Mouse (Mus musculus) intestine, embryonic 16.5 days (tissue): Measurements from ENCODE around the gene Dguok. TPM values are rescaled to one million over a fixed set of nuclear protein-coding genes. Genes with fewer than 3 reads are reported as not detected.

Experiments used
- ATAC-seq: fragments of 200-750 bp; cut with Nextera tagmentation; 2 replicates; pipeline ENCODE4 v1.8.0; 2017; ENCODE audit warnings: moderate TSS enrichment, moderate library complexity
- H3K27ac ChIP-seq: fragments of 300-500 bp; sonication (generic); 2 replicates; pipeline ENCODE4 v1.5.1; 2014; ENCODE audit warnings: mild to moderate bottlenecking, low read length
- H3K27me3 ChIP-seq: fragments of 300-500 bp; sonication (generic); replicated peaks from 2 replicates; pipeline ENCODE4 v1.6.1; 2014; ENCODE audit warnings: low read length, control low read depth, mixed read lengths; ENCODE audit not compliant: control insufficient read depth, insufficient read depth
- H3K36me3 ChIP-seq: fragments of 300-500 bp; sonication (generic); 2 replicates; pipeline ENCODE4 v1.6.1; 2014; ENCODE audit warnings: low read length, control low read depth; ENCODE audit not compliant: control insufficient read depth, insufficient read depth
- H3K4me1 ChIP-seq: fragments of 300-500 bp; sonication (generic); 2 replicates; pipeline ENCODE4 v1.6.1; 2014; ENCODE audit warnings: low read length, control low read depth, mixed read lengths; ENCODE audit not compliant: control insufficient read depth, insufficient read depth
- H3K4me2 ChIP-seq: fragments of 300-500 bp; sonication (generic); 2 replicates; pipeline ENCODE4 v1.6.1; 2014; ENCODE audit warnings: low read depth, low read length, control low read depth
- H3K4me3 ChIP-seq: fragments of 300-500 bp; sonication (generic); 2 replicates; pipeline ENCODE4 v1.5.1; 2014; ENCODE audit warnings: mild to moderate bottlenecking, low read length
- H3K9ac ChIP-seq: fragments of 300-500 bp; sonication (generic); 2 replicates; pipeline ENCODE4 v1.6.1; 2014; ENCODE audit warnings: low read depth, low read length
- H3K9me3 ChIP-seq: fragments of 300-500 bp; sonication (generic); 2 replicates; pipeline ENCODE4 v1.6.1; 2016; ENCODE audit warnings: low read length, control low read depth; ENCODE audit not compliant: control insufficient read depth
- WGBS: fragments of 180-500 bp; shearing (Covaris S2); extraction: QIAGEN DNeasy Blood & Tissue Kit; methylation state at CpG from one replicate; pipeline ENCODE4 v1.1.7; 2014; 5-methylcytosine and 5-hydroxymethylcytosine counted together
- polyA plus RNA-seq: library from polyadenylated mRNA; unstranded; fragments of >200 nt; fragmentation: Nextera tagmentation; extraction: Ambion mirVana; gene quantifications from 2 replicates; pipeline ENCODE4 v1.2.1, GENCODE M21; 2015

Gene Dguok
- polyA plus RNA-seq, 1 experiment from 2014 or later = 72.4 TPM

DNA sequence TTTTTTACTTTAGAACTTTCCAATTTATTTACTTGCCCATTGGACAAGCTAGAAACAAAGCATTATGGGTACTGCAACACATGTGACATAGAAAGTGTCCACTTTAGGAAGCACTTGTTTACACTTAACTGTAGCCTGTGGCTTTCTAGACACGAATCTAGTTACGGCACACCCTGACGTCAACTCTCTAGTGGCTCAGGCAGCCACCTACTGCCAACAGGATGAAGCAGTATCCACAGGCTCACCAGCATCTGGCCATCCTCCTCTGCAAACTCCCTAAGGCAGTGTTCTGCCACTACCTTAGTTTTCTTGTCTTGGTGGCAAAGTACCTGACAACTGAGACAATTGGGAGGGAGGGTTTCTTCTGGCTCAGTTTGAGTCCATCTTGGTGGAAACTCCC, 3.4 kb downstream of the Dguok start:
- ATAC-seq = no peak
- H3K4me3 ChIP-seq = no peak overlapping the region
- H3K9ac ChIP-seq = no peak overlapping the region
- H3K27ac ChIP-seq = no peak overlapping the region
- 75% methylated on average over 3 of the region's 3 CpGs for WGBS
- H3K27me3 ChIP-seq = no peaks in the 10 kb centered on the region
- no peak overlapping the region for H3K4me2 ChIP-seq
- no peaks in the 10 kb centered on the region; the same call in 1 of the 2 replicates for H3K9me3 ChIP-seq
- no peaks in the 10 kb centered on the region for H3K36me3 ChIP-seq
- peaks cover 6% of the 10 kb centered on the region; the same call in 1 of the 2 replicates for H3K4me1 ChIP-seq

DNA sequence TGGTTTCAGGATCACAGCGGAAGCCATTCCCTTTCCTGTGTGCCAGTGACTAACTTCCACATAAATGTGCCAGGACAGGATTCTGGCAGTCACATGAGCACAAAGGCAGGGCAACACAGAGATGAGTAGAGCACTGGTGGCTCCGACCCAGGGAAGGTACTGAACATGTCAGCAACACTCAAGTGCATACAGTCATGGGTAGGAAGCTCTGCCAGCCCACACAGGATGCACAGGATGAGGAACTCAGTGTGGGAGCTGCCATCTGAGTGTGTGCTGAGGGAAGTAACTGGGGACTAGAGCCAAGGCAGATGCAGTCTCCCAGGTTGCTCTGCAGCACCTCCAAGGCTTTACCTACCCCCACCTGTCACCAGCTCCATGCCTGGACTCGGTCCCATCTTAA, 4.1 kb downstream of the Dguok start:
- H3K9me3 ChIP-seq = no peaks in the 10 kb centered on the region; the same call in 1 of the 2 replicates
- no peaks in the 10 kb centered on the region for H3K36me3 ChIP-seq
- no peak for ATAC-seq
- H3K4me2 ChIP-seq = no peak overlapping the region
- no peak overlapping the region for H3K9ac ChIP-seq
- WGBS = 76% methylated on average over 3 of the region's 3 CpGs
- H3K4me3 ChIP-seq = no peak overlapping the region
- no peak overlapping the region for H3K27ac ChIP-seq
- H3K4me1 ChIP-seq = peaks cover 6% of the 10 kb centered on the region; the same call in 1 of the 2 replicates
- no peaks in the 10 kb centered on the region for H3K27me3 ChIP-seq

DNA sequence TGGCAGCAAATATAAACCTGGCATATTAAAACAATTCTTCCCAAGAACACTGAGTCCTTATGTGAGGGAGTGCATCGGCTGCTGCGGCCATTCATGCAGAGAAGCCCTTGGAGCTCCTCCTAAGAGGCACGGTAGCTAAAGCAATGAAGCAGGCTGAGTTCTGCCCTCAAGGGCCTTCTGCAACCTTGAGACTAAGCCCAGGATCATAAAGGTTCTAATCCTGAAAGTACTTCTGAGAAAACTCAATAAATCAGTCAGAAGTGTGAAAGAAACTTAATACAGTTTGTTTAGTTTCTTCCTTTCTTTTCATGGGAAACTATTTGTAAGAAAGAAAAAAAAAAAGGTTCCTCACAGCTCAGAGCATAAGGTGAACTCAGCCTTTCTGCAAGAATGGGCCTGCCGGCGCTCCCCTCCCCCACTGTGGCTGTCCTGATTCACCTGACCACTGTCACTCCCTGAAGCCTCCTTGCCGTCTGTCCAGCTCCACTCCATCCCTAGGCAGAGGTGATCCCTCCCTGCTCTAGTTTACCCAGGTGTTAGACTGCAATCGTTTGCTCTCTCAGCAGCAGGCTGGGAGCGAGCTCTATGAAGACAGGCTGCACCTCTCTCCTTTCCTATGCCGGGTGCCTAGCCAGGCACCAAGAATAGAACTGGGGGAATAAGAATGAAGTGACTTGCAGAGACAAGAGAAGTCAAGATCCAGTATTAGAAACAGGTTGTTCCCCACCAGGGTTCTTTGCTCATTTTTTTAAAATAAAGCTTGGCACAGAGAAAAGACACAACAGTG, 5.1 kb downstream of the Dguok start:
- no peaks in the 10 kb centered on the region for H3K36me3 ChIP-seq
- H3K27me3 ChIP-seq = no peaks in the 10 kb centered on the region
- H3K4me2 ChIP-seq = no peak overlapping the region
- ATAC-seq = no peak
- no peaks in the 10 kb centered on the region; the same call in 1 of the 2 replicates for H3K9me3 ChIP-seq
- 53% methylated on average over 9 of the region's 9 CpGs for WGBS
- H3K9ac ChIP-seq = no peak overlapping the region
- H3K27ac ChIP-seq = no peak overlapping the region
- no peak overlapping the region for H3K4me3 ChIP-seq
- peaks cover 6% of the 10 kb centered on the region; the same call in 1 of the 2 replicates for H3K4me1 ChIP-seq

DNA sequence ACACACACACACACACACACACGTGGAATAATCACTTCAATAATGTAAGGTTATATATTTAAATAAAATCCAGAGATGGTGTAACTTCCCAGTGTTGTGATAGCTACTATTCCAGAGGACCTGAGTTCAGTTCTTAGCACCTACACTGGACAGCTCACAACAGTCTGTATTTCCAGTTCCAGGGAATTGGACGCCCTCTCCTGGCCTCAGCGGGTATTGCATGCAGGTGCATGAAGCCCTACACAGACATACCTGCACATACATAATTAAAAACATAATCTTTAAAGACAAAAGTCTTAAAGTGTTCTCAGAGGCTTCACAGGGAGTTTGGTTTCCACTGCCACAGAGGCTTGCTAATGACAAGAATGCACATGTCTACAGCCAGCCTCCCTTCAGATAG, 6.3 kb downstream of the Dguok start:
- Histone ChIP-seq H3K9me3 (no peaks in the 10 kb centered on the region; the same call in 1 of the 2 replicates), H3K9ac (no peak overlapping the region), H3K27ac (no peak overlapping the region), H3K4me1 (peaks cover 3% of the 10 kb centered on the region; the same call in 1 of the 2 replicates), H3K4me2 (no peak overlapping the region), H3K27me3 (no peaks in the 10 kb centered on the region), H3K36me3 (no peaks in the 10 kb centered on the region), H3K4me3 (no peak overlapping the region)
- 66% methylated on average over 3 of the region's 3 CpGs for WGBS
- ATAC-seq = no peak

DNA sequence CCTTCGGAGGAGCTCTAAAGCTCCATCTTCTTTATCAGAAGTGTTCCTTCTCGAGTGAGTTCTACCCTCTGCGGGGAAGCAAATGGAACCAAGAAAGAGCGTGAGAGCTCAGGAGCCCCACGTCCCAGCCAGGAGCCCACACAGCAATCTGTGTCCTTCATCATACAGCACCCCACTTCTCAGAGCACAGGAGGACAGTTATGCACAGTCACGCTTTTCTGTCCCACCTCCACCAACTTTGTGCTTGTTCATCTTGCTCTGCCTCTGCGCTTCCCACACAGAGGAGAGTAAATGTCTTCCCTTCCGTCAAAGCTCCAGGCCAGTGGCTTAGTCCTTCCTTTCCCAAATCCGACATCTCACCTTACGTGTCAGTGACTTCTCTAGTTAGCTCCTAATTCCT, 7.7 kb downstream of the Dguok start:
- Histone ChIP-seq H3K4me1 (0 out of 2 replicates have a peak, but pooled peaks cover 3% of the 10 kb centered on the region), H3K9ac (no peak overlapping the region), H3K27ac (no peak overlapping the region), H3K4me3 (no peak overlapping the region), H3K27me3 (no peaks in the 10 kb centered on the region), H3K36me3 (no peaks in the 10 kb centered on the region), H3K9me3 (no peaks in the 10 kb centered on the region; the same call in 1 of the 2 replicates), H3K4me2 (no peak overlapping the region)
- 94% methylated on average over 10 of the region's 10 CpGs for WGBS
- no peak for ATAC-seq

DNA sequence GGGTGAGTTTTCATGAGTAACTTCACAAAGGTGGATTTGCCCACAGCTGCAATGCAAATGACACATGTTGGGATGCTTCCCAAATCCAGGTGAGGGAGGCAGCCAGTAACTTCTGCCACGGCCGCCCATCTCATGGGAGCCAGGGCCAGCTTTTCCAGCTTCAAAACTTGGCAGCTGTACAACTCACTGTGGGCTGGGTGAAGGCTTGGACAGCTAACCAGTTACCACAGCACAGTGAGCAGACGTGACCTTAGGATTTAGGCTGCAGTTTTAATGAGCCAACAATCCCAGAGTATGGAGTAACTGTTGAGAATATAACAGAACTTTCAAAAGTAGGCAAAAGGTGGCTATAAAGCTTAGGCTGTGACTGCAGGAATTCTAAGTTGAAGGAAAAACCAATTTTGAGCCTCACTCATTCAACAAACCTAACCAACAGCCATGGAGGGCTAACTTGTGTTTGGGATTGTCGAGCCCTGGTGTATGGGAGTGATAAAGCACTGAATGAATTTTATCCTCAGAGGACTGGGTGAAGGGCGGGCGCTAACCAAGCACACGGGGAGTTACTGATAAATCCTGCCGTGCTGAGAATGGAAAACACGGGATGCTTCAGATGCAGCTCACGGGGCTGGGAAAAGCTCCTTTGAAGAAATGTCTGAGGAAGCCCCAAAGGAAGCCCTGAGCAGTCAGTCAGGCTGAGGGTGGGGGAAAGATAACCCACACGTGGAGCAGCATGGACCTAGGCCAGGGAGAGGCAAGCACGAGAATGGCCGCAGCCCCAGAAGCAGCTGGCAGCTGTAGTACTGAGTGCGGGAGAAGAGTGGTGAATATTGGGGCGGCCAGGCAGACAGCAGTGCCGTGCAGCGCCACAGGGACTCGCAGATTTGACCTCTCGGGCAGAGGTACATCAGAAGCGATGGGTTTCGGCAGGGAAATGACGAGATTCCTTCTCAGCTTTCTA, 9.7 kb downstream of the Dguok start:
- Histone ChIP-seq H3K4me2 (no peak overlapping the region), H3K27me3 (no peaks in the 10 kb centered on the region), H3K4me3 (no peak overlapping the region), H3K4me1 (no peaks in the 10 kb centered on the region), H3K9ac (no peak overlapping the region), H3K36me3 (peaks cover 6% of the 10 kb centered on the region; the same call in 1 of the 2 replicates), H3K27ac (no peak overlapping the region), H3K9me3 (no peaks in the 10 kb centered on the region; the same call in 1 of the 2 replicates)
- WGBS = 82% methylated on average over 22 of the region's 22 CpGs
- ATAC-seq = no peak

DNA sequence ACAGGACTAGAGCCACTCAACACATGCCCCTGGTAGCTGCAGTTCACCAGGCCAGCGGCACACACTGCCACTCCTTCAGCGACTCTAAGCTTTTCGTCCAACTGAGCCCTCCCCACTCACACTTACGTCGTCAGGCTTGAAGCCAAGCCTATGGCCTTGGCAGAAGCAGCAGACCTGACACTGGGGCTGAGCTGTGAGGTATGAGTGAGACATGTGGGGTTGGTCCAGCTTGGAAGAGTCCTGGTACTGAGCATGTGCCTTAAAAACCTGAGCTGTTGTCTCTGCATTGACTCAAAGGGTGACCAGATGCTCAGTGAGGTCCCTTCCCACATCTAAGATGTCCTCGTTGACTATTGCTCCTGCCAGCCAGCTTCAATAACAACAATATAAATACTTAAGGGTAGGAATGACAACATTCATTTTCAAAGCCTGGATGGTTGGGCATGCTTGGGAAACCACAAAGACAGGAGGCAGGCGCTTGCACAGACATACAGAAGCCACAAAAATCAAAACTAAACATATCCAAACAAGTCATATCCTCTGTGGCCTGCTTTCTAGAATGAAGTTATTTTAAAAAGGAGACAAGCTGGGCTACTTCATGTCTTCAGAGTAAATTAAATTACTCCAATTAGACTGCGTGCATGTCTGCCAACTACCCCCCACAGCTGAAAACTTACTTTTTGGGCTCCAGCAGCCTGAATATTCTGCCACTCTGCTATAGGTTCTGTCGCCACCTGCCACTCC, 10.6 kb downstream of the Dguok start:
- Histone ChIP-seq H3K36me3 (peaks cover 6% of the 10 kb centered on the region; the same call in 1 of the 2 replicates), H3K4me2 (no peak overlapping the region), H3K9ac (no peak overlapping the region), H3K27ac (no peak overlapping the region), H3K9me3 (no peaks in the 10 kb centered on the region; the same call in 1 of the 2 replicates), H3K4me3 (no peak overlapping the region), H3K27me3 (no peaks in the 10 kb centered on the region), H3K4me1 (no peaks in the 10 kb centered on the region)
- WGBS = 82% methylated on average over 9 of the region's 9 CpGs
- no peak for ATAC-seq

DNA sequence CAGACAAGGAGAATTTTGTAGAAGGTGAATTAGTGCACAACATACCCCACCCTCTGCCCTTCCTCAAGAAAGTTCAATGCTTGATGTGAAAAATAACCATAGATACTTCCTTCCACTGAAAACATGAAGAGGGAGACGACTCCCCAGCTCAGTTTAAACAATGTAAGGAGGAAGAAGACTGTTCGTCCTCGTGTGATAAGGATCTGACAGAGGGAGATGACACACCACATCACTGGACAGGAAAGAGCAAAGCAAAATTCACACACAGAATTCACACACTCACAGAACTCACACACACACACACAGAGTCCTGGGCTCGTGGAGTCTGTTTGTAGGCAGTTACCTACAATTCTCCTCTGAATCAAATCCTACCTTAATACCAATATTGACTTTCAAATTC, 16.1 kb downstream of the Dguok start:
- H3K36me3 ChIP-seq = peaks cover 8% of the 10 kb centered on the region
- ATAC-seq = no peak
- WGBS = 57% methylated on average over 4 of the region's 4 CpGs

More for the DNA sequence above, 16.1 kb downstream of the Dguok start:
- Histone ChIP-seq H3K9ac (no peak overlapping the region), H3K4me2 (no peak overlapping the region), H3K4me3 (no peak overlapping the region), H3K9me3 (no peaks in the 10 kb centered on the region), H3K4me1 (peaks cover 2% of the 10 kb centered on the region; the same call in 1 of the 2 replicates), H3K27me3 (no peaks in the 10 kb centered on the region), H3K27ac (no peak overlapping the region)
